Mouse (Mus musculus) intestine, embryonic 14.5 days (tissue): Measurements from ENCODE around the gene Gm2174. TPM values are rescaled to one million over a fixed set of nuclear protein-coding genes. Genes with fewer than 3 reads are reported as not detected.
A peak's percentile ranks its signal among the peaks of the same experiment; 100 is the strongest.

Source experiments
- ATAC-seq: fragments of 200-750 bp; cut with Nextera tagmentation; replicated peaks from 2 replicates; pipeline ENCODE4 v1.8.0; 2017; ENCODE audit warnings: low read depth, moderate number of reproducible peaks, moderate TSS enrichment, moderate library complexity; ENCODE audit not compliant: low FRiP score, low TSS enrichment
- DNase-seq: peaks from one replicate; pipeline ENCODE4 v3.0.0-alpha.2; 2018; ENCODE audit warnings: low spot score
- H3K27ac ChIP-seq: fragments of 300-500 bp; sonication (generic); 2 replicates; pipeline ENCODE4 v1.5.1; 2014; ENCODE audit warnings: low read depth, mild to moderate bottlenecking, control low read depth
- H3K27me3 ChIP-seq: fragments of 300-500 bp; sonication (generic); replicated peaks from 2 replicates; pipeline ENCODE4 v1.6.1; 2014; ENCODE audit warnings: low read length, control low read depth; ENCODE audit not compliant: control insufficient read depth, insufficient read depth
- H3K36me3 ChIP-seq: fragments of 300-500 bp; sonication (generic); 2 replicates; pipeline ENCODE4 v1.6.1; 2014; ENCODE audit warnings: low read length, control low read depth; ENCODE audit not compliant: control insufficient read depth, insufficient read depth
- H3K4me1 ChIP-seq: fragments of 300-500 bp; sonication (generic); replicated peaks from 2 replicates; pipeline ENCODE4 v1.6.1; 2014; ENCODE audit warnings: low read length, control low read depth, mixed read lengths; ENCODE audit not compliant: control insufficient read depth, insufficient read depth
- H3K4me2 ChIP-seq: fragments of 300-500 bp; sonication (generic); 2 replicates; pipeline ENCODE4 v1.6.1; 2014; ENCODE audit warnings: low read length
- H3K4me3 ChIP-seq: fragments of 300-500 bp; sonication (generic); 2 replicates; pipeline ENCODE4 v1.5.1; 2014; ENCODE audit warnings: low read depth, low read length, control low read depth, mixed read lengths
- H3K9ac ChIP-seq: fragments of 300-500 bp; sonication (generic); 2 replicates; pipeline ENCODE4 v1.6.1; 2014; ENCODE audit warnings: mild to moderate bottlenecking, low read length
- H3K9me3 ChIP-seq: fragments of 300-500 bp; sonication (generic); 2 replicates; pipeline ENCODE4 v1.6.1; 2016; ENCODE audit warnings: low read length, control low read depth; ENCODE audit not compliant: control insufficient read depth
- WGBS: fragments of 180-500 bp; shearing (Covaris S2); extraction: QIAGEN DNeasy Blood & Tissue Kit; methylation state at CpG from one replicate; pipeline ENCODE4 v1.1.7; 2014; 5-methylcytosine and 5-hydroxymethylcytosine counted together
- polyA plus RNA-seq: library from polyadenylated mRNA; unstranded; fragments of >200 nt; fragmentation: Nextera tagmentation; extraction: Ambion mirVana; gene quantifications from 2 replicates; pipeline ENCODE4 v1.2.1, GENCODE M21; 2014

The Gm2174 gene
- polyA plus RNA-seq, 1 experiment from 2014 or later, result 4.0 TPM

- Histone ChIP-seq H3K4me2 (no peak overlapping the region), H3K36me3 (no peaks in the 10 kb centered on the region), H3K4me1 (no peaks in the 10 kb centered on the region), H3K9ac (no peak overlapping the region), H3K27me3 (no peaks in the 10 kb centered on the region), H3K4me3 (no peak overlapping the region), H3K9me3 (no peaks in the 10 kb centered on the region), H3K27ac (no peak overlapping the region)
- WGBS, result 70% methylated on average over 11 of the region's 11 CpGs
- DNase-seq (no peak), ATAC-seq (no peak)
These were observed 1.0 kb upstream of the Gm2174 start for GRCm38 (mm10) chrX:56446487-56447428.

DNA sequence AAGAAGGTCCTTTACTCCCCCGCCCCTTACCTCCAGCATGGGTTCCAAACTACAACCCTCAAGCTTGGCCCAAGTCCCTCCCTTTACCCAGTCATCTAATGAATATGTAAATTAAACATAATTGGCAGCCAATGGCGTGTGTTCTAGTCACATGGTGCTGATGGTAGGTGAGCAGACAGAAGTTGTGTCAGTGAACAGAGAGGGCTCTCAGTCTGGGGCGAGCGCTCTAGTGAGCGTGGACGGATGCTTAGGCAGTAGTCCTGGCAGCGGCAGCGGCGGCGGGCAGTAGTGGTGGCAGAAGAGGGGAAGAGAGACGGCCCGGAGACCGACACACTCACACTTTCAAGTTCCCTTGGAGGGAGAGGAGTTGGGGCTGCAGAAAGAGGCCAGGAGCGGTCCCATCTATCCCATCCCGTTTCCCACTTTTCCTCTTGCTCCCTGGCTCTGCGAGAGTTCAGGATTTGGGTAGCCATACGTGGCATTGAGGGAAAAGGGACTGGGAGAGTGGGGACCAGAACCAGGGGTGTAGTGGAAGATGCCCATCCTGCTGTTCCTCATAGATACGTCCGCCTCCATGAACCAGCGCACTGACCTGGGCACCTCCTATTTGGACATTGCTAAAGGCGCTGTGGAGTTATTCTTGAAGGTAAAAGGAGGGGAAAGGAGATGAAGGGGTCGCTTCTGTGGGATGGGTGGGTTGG, 7.1 kb downstream of the Gm2174 start, which contains the start of gene Ints6l:
Ints6l (plus strand) TSS at position 187 of the 701 bp plus-strand sequence.
- Histone ChIP-seq H3K27ac (peak within 1 kb of the TSS; percentile 93), H3K27me3 (no peaks in the 10 kb centered on the region), H3K4me3 (peak within 1 kb of the TSS; percentile 52), H3K36me3 (no peaks in the 10 kb centered on the region), H3K9me3 (no peaks in the 10 kb centered on the region), H3K4me1 (no peaks in the 10 kb centered on the region), H3K4me2 (peak within 1 kb of the TSS; percentile 51), H3K9ac (peak within 1 kb of the TSS; percentile 74)
- WGBS, result 11% methylated on average over 22 of the region's 22 CpGs
- DNase-seq (peak; percentile 70), ATAC-seq (peak; percentile 86)

DNA sequence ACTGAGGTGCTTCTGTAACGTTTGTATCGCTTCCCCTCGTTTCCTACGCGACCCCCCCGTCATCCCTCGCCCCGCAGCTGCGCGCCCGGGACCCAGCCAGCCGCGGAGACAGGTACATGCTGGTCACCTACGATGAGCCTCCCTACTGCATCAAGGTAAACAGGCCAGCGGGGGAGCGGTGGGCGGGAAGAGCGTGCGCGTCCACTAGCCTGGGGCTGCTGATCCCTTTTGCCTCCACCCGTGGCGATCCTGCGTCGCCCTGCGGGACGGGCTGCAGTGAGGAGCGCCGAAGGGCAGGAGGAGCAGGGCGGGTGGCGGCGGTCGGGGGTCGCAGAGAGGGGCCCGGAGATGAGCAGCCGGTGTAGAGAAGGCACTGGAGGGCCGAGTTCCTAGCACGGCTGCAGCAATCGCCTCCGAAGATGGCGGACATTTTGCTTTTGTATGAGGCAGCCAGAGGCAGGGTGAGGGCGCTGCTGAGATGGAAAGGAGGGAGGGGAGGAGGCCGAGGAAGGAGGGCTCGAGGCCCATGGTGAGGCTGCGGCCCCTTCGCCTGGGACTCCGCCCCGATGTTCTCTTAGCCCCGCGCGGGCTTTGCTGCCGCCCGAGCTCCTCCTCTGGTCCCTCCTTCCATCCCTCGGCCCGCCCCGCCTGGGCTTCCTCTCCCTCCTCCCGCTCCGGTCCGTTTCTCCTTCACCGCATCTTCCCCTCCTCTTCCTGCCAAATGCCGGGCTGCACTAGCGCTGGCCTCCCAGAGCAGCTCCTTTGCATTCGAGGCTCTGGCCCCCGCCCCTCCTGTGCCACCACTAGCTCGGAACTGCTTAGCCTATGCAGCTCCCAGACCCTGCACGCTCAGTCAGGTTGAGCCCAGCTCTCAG, 7.8 kb downstream of the Gm2174 start:
- peak; percentile 94 for ATAC-seq
- Histone ChIP-seq H3K4me1 (no peaks in the 10 kb centered on the region), H3K4me2 (peak overlapping the region; percentile 51), H3K27me3 (no peaks in the 10 kb centered on the region), H3K9ac (peak overlapping the region; percentile 74), H3K9me3 (no peaks in the 10 kb centered on the region), H3K36me3 (no peaks in the 10 kb centered on the region), H3K27ac (peak overlapping the region; percentile 93), H3K4me3 (peak overlapping the region; percentile 52)
- 15% methylated on average over 56 of the region's 65 CpGs for WGBS
- DNase-seq, result peak; percentile 79

DNA sequence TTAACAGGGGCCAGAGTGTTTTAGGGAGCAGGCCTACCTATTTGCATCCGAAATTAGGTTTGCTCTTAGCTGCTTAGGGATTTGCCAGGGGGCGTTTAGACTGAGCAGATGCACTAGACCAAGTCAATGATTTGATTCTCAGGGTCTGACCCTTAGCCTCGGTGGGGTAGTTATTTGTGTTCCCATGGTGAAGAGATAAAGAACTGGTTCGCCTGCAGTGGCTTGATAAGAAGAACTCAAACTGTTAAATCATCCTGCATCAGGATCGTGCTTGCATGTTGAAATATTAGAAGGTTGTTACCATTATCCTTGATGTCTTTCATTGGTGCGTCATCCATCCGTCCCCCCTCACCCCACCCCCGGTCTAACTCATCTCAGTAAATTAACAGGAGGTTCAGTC, 8.6 kb downstream of the Gm2174 start:
- H3K9ac ChIP-seq, result no peak overlapping the region
- peak; percentile 53 for DNase-seq

DNA sequence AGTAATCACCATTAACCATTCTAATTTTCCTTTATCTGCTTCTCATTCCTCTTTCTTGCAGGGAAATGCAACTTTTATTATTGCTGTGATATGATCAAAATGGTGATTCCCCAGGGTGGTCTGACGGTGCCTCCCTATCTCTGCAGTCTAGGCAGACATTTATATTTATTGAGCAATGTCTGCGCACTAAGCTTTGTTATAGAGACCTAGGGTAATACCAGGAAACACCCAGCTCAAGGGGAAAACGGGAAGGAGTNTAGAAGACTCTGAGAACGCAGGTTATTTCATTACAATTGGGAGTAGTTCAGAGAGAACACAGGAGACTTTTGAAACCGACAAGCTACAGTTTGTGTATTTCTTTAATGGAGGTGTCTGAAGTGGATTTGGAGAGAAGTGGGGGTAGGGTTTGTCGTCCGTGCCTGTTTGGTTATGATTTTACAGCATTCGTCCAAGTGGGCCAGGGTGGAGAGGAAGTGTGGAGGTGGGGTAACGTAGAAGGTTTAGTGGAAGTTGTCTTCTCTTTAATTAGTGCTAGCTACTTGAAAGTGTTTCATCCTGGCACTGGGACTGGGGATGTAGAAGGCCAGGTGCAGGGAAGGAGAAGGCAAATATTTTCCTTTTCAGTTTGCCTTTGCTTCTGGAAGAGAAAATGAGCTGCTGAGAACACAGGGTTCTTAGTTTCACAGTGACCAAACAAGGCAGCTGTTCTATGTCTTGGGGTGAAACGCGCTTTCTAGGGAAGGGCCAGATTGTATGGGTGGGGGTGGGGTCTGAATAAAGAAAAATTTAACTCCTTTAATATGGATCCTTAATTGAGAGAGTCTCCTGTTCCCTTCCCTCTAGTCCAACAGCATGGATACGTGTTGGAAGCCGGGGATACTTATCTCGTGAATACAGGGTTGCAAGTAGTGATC, 14.5 kb downstream of the Gm2174 start:
- no peak for DNase-seq
- H3K27ac ChIP-seq, result peak overlapping the region; percentile 75; the same call in 1 of the 2 replicates
- no peaks in the 10 kb centered on the region for H3K27me3 ChIP-seq
- H3K9ac ChIP-seq, result no peak overlapping the region
- peaks cover 4% of the 10 kb centered on the region for H3K4me1 ChIP-seq
- H3K9me3 ChIP-seq, result no peaks in the 10 kb centered on the region
- no peak for ATAC-seq
- H3K4me3 ChIP-seq, result no peak overlapping the region
- no peaks in the 10 kb centered on the region for H3K36me3 ChIP-seq
- H3K4me2 ChIP-seq, result peak overlapping the region; percentile 21; the same call in 1 of the 2 replicates
- WGBS, result 34% methylated on average over 14 of the region's 14 CpGs

More for the DNA sequence above, 8.6 kb downstream of the Gm2174 start:
- Histone ChIP-seq H3K4me1 (peaks cover 2% of the 10 kb centered on the region; the same call in 1 of the 2 replicates), H3K36me3 (no peaks in the 10 kb centered on the region), H3K4me3 (peak overlapping the region; percentile 52), H3K9me3 (no peaks in the 10 kb centered on the region), H3K27me3 (no peaks in the 10 kb centered on the region), H3K4me2 (peak overlapping the region; percentile 44), H3K27ac (peak overlapping the region; percentile 57; the same call in 1 of the 2 replicates)
- ATAC-seq, result peak; percentile 37
- WGBS, result 18% methylated on average over 8 of the region's 8 CpGs

DNA sequence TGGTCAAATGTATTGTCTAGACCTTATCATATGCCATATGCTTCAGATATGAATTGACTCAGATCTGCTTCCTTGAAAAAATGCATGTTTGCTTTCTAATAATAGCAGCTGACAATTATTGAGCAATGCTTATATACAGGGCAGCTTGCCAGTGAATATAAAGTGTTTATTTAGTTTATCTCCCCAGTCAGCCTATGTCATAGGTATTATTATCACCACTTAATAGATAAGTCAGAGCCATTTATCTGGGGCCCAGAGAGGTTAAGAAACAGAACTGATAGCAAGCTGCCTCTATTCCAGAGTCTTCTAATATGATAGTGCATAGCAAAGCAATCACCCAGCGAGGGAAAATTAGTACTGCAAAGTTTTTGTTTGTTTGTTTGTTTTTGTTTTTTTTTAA, 17.1 kb downstream of the Gm2174 start:
- Histone ChIP-seq H3K9ac (no peak overlapping the region), H3K27ac (no peak overlapping the region), H3K36me3 (no peaks in the 10 kb centered on the region), H3K27me3 (no peaks in the 10 kb centered on the region), H3K4me3 (no peak overlapping the region), H3K4me2 (no peak overlapping the region), H3K9me3 (no peaks in the 10 kb centered on the region), H3K4me1 (peaks cover 9% of the 10 kb centered on the region)
- DNase-seq, result no peak
- WGBS, result 74% methylated on average over 1 of the region's 1 CpGs
- ATAC-seq, result no peak

DNA sequence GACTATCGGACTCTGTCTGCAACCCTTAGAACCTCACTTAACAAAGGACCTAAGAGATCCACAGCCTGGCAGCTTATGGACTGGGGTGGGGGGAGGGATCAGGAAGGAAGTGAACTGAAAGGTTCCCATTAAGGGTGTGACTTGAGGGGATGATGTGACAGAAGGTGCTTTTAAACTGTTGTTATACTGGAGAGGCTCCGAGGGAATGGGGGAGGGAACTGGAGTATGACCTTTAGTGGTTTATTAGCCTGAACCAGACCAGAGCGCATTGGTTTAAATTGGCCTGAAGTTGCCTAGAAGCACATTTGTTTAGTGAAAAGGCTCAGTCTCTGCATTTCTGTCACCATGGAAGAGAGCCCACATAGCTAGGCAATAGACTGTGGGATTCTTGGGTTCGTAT, 19.9 kb downstream of the Gm2174 start:
- no peak overlapping the region for H3K4me2 ChIP-seq
- H3K9ac ChIP-seq, result no peak overlapping the region
- no peaks in the 10 kb centered on the region for H3K9me3 ChIP-seq
- no peak overlapping the region for H3K4me3 ChIP-seq
- peaks cover 4% of the 10 kb centered on the region for H3K4me1 ChIP-seq
- ATAC-seq (no peak), DNase-seq (no peak)
- H3K27me3 ChIP-seq, result no peaks in the 10 kb centered on the region
- 49% methylated on average over 4 of the region's 4 CpGs for WGBS
- no peaks in the 10 kb centered on the region for H3K36me3 ChIP-seq
- H3K27ac ChIP-seq, result peak overlapping the region; percentile 34; the same call in 1 of the 2 replicates
